Mouse (Mus musculus): ENCODE measurements around the gene Cpne4. TPM values are rescaled to one million over a fixed set of nuclear protein-coding genes. Genes with fewer than 3 reads are reported as not detected.

The Cpne4 gene
- total RNA-seq (2021), result 0.39 TPM in 1 of 2 replicates, not detected in the other
- long read RNA-seq, result 0 reads

GRCm38 (mm10) chr9:104546986-104547385 lies at the start of gene Cpne4:
Cpne4 (plus strand) TSS chr9:104547286.
- no peak for DNase-seq

DNA sequence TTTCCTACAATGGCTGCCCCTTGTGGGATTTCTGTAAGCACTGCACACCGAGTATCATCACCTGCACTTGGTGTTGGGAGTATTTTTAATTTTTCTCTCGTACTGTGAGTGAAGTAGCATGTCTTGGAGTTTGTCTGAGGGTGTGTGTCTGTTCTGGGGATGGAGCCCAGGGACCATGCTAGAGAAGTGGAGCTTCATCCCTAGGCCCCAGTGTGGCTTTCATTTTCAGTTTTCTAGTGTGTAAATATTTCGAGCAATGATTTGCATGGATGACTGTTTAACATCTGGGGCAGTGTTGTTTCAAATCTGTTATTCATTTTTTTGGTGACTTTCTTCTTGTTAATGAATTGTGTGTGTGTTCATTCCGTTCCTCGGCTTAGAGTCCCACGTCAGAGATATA lies 31.9 kb upstream of the Cpne4 start:
- no peak for DNase-seq

- no peak for DNase-seq
These were observed 11.6 kb upstream of the Cpne4 start for GRCm38 (mm10) chr9:104535508-104535907.

DNA sequence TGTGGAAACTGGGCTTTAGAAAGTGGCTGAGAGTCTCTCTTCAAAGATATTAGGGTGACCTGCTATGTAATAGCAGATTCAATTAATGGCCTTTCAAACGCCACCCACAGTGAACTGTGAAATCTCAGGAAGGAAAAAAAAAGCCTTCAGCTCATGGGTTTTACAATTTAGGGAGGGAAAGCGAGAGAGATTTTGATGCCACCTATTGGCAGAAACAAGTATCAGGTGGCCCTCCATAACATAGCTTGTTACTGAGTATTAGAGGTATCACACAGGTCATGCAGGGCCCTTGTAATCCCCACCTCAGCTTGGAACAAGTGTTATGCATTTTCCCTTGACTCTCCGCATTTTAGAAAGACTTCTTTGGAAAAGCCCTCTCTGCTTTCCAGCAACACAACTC lies 18.7 kb downstream of the Cpne4 start:
- DNase-seq, result no peak

- no peak for DNase-seq
These were observed 19.4 kb downstream of the Cpne4 start for GRCm38 (mm10) chr9:104566468-104566867.

- DNase-seq, result no peak
These were observed 20.0 kb downstream of the Cpne4 start for GRCm38 (mm10) chr9:104567096-104567495.

GRCm38 (mm10) chr9:104569480-104570167 lies 22.5 kb downstream of the Cpne4 start:
- DNase-seq, result peak; percentile 82

GRCm38 (mm10) chr9:104572856-104573255 lies 25.8 kb downstream of the Cpne4 start:
- DNase-seq, result no peak

DNA sequence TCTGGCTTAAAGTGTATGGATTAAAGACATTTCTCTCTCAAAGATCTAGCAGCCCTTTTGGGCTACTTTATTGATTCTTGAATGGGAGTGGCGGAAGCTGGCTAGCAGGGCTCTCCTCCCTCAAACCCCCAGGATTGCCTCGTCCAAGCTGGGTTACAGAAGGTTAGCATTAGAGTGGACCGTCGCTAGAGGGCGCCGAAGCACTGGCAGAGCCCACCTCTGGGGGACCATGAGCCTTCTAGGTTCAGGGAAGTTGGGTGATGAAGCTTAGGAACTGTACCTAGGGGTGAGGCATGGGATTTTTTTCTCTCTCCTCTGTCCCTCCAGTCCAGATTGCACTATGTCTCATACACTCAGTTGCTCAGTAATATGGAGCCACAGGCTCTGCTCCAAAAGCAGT lies 27.4 kb downstream of the Cpne4 start:
- peak; percentile 66 for DNase-seq

DNA sequence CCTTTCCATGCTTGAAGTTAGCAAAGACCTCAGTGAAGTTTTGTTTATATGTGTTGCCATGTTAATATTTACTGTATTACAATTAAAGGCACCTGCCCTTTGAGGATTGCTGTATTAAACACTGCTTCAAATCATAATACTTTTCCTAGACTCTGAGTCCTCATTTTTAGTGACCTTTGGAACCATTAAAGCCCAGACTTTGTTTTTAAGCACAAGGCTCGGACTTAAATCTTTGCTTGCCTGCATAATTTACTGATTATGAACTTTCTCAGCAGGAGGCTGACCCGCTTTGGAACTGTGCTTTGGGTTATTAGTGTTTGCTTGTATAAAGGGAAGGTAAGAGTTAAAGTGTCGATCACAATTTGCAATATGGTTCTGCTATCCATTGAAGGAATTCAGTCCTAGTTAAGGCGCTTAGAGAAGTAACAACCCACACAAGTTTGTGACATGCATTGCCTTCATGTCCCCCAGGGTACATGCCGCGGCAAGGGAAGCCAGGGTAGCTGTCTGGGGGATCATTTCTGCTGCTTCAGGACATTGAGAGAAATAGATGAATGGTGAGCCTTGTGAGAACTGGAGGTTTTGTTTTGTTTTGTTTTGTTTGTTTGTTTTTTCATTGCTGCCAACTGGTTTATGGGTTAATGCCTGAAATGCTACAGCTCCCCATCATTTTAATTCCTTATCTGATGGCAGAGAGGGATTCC lies 35.0 kb downstream of the Cpne4 start:
- no peak for DNase-seq

GRCm38 (mm10) chr9:104582675-104583074 lies 35.6 kb downstream of the Cpne4 start:
- DNase-seq, result no peak

- no peak for DNase-seq
These were observed 47.5 kb downstream of the Cpne4 start for GRCm38 (mm10) chr9:104594550-104594949.

DNA sequence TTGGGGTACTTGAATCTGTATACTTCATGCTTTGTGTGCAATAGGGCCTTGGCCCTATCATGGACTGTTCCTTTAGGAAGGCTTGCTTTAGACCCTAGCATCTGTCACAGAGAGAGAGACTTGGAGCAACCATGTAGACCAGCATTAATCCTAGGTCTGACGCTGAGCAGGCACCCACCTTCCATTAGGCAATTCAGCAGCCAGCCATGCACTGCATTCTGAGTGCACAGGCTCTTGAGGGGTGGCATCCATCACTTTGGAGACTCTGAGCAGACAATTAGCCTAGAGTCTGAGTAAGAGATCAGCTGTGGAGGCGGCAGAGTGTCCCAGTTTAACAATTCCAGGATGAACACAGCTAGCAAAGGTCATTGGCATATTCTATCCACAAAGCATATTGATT lies 47.9 kb downstream of the Cpne4 start:
- DNase-seq, result no peak

DNA sequence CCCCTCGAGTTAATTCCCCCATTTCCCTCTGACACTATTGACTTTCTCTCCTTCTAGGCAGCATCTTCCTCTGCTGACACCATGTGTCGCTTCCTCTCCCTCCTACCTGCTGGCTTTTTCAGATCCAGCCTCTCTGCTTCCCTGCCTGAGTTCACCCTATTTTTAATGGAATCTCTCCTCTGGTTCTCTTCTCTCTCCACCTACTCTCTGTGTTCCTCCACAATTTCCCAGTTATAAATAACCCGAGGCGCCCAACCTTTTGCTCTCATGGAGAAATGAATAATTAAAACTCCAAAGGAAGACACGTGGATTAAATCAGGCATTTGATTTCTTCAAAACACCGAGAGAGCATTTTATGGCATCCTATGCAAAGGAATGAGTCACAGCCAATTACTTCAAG lies 65.4 kb downstream of the Cpne4 start:
- no peak for DNase-seq

DNA sequence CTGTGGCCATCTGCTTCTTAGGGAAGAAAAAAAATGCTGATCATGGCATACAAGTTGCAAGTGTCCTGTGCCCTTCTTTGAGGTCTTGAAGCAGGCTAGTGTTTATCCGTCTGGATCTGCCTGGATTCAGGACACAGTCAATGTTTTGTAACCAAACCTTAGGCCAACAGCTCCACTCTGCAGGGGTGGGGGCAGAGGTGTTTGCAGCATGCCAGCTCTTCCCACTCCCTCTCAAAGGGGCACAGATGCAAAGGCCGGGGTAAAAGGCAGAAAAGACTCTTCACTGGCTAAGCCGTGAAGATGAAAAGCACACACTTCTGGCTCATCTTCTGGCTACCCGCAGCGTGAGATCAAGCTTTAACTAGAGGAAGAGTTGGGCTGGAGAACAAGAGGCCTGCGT lies 69.6 kb downstream of the Cpne4 start:
- DNase-seq, result no peak

- DNase-seq, result no peak
These were observed 76.5 kb downstream of the Cpne4 start for GRCm38 (mm10) chr9:104623564-104623963.

DNA sequence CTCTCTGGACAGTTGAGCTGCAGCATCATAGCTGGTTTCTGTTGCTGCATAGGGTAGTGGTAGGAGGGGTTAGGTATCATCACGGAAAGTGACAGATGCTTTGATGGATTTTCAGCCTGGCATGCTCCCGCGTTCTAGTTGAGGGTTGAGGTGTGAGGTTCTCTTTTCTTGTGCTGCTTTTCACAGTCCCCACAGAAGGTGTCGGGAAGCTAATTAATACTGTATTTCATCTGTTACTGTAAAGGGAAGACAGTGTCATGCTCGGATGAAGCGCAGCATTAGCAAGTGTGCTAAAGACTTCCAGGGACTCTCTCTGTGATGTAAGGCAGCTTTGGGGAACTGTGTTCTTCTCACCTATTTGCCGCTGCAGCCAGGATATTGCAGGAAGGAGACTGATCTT lies 80.7 kb downstream of the Cpne4 start:
- DNase-seq, result no peak

- no peak for DNase-seq
These were observed 82.2 kb downstream of the Cpne4 start for GRCm38 (mm10) chr9:104629282-104629681.

GRCm38 (mm10) chr9:104646348-104646994 lies 99.4 kb downstream of the Cpne4 start:
- DNase-seq, result no peak

- no peak for DNase-seq
These were observed 105.7 kb downstream of the Cpne4 start for GRCm38 (mm10) chr9:104652691-104653261.

DNA sequence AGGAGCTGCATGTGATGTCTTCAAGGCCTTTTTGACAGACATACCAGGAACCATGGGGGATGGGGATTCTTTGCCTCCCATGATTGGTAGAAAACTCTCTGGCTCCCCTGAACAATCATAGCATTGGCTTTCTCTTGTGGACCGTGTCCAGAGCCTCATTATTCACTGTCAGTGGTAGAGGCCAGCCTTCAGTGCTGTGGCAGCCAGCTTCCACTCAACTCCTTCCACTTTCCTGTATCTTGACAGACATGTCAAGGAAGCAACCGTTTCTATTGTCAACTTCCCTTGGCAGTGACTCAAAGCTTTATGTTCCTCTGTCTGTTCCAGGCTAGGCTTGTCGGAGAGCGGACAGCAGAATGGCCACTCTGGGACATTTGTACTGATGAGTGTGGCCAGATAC lies 112.7 kb downstream of the Cpne4 start:
- DNase-seq, result no peak

DNA sequence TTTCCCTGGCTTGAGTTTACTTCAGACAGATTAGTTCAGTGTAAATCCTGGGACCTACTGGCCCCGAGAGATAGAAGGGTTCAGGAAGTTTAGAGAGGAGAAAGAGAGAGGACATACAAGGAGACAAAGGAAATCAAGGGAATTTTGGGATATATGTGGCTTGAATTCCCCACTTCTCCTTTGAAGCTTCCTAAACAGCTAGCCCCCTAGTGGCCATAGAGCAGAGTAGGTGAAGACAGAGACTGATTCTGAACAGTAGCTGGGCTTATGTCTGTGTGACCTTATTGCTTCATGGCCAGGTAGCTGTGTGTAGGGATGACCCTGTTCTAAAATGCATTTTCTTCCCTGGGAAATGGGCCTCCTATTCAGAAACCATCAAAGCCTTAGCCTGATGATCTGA lies 129.6 kb downstream of the Cpne4 start:
- no peak for DNase-seq

- no peak for DNase-seq
These were observed 131.5 kb downstream of the Cpne4 start for GRCm38 (mm10) chr9:104678571-104678970.
